Mouse (Mus musculus): ENCODE data around the gene Ccdc69. TPM values are rescaled to one million over a fixed set of nuclear protein-coding genes. Genes with fewer than 3 reads are reported as not detected.
A peak's percentile ranks its signal among the peaks of the same experiment; 100 is the strongest.
"Not testable (repeated sequence)": the region's sequence is repeated elsewhere in the genome, so short reads cannot be mapped to it uniquely, and the experiment has no call there.

Ccdc69 gene
- polyA plus RNA-seq, 1 experiment from 2014 or later = 0.32 TPM

- Histone ChIP-seq H3K9ac (replicated peaks) (no peak overlapping the region), H3K4me2 (replicated peaks) (no peak overlapping the region), H3K4me3 (no peak overlapping the region), H3K27me3 (no peaks in the 10 kb centered on the region), H3K4me1 (no peaks in the 10 kb centered on the region), H3K36me3 (peaks cover 3% of the 10 kb centered on the region; the same call in 1 of the 2 replicates), H3K9me3 (no peaks in the 10 kb centered on the region), H3K27ac (replicated peaks) (no peak overlapping the region)
- no peak for ATAC-seq (replicated peaks)
- WGBS = 90% methylated on average over 7 of the region's 7 CpGs
These were observed 31.8 kb upstream of the Ccdc69 start for GRCm38 (mm10) chr11:55109521-55110300.

- Histone ChIP-seq H3K4me1 (no peaks in the 10 kb centered on the region), H3K4me3 (no peak overlapping the region), H3K36me3 (peaks cover 3% of the 10 kb centered on the region; the same call in 1 of the 2 replicates), H3K27ac (replicated peaks) (no peak overlapping the region), H3K4me2 (replicated peaks) (no peak overlapping the region), H3K9ac (replicated peaks) (no peak overlapping the region), H3K9me3 (no peaks in the 10 kb centered on the region), H3K27me3 (no peaks in the 10 kb centered on the region)
- no peak for ATAC-seq (replicated peaks)
- 100% methylated on average over 1 of the region's 1 CpGs for WGBS
These were observed 28.7 kb upstream of the Ccdc69 start for GRCm38 (mm10) chr11:55106636-55107035.

GRCm38 (mm10) chr11:55105389-55105788 is 27.5 kb upstream of the Ccdc69 start:
- H3K4me3 ChIP-seq = no peak overlapping the region
- H3K27ac ChIP-seq (replicated peaks) = no peak overlapping the region
- no peaks in the 10 kb centered on the region for H3K27me3 ChIP-seq
- 90% methylated on average over 4 of the region's 4 CpGs for WGBS
- H3K9me3 ChIP-seq = no peaks in the 10 kb centered on the region
- no peak overlapping the region for H3K4me2 ChIP-seq (replicated peaks)
- H3K4me1 ChIP-seq = no peaks in the 10 kb centered on the region
- no peak overlapping the region for H3K9ac ChIP-seq (replicated peaks)
- no peak for ATAC-seq (replicated peaks)
- peaks cover 3% of the 10 kb centered on the region; the same call in 1 of the 2 replicates for H3K36me3 ChIP-seq

GRCm38 (mm10) chr11:55103229-55103628 is 25.3 kb upstream of the Ccdc69 start:
- no peak for ATAC-seq (replicated peaks)
- H3K9me3 ChIP-seq = no peaks in the 10 kb centered on the region
- H3K4me1 ChIP-seq = peaks cover 12% of the 10 kb centered on the region
- H3K36me3 ChIP-seq = no peaks in the 10 kb centered on the region
- H3K4me3 ChIP-seq = no peak overlapping the region
- 71% methylated on average over 3 of the region's 3 CpGs for WGBS
- no peaks in the 10 kb centered on the region for H3K27me3 ChIP-seq
- H3K4me2 ChIP-seq (replicated peaks) = no peak overlapping the region
- H3K27ac ChIP-seq (replicated peaks) = no peak overlapping the region
- H3K9ac ChIP-seq (replicated peaks) = no peak overlapping the region

GRCm38 (mm10) chr11:55102015-55102414 is 24.1 kb upstream of the Ccdc69 start:
- Histone ChIP-seq H3K9me3 (no peaks in the 10 kb centered on the region), H3K27me3 (no peaks in the 10 kb centered on the region), H3K27ac (replicated peaks) (no peak overlapping the region), H3K4me3 (no peak overlapping the region), H3K36me3 (no peaks in the 10 kb centered on the region), H3K4me1 (peaks cover 16% of the 10 kb centered on the region), H3K9ac (replicated peaks) (no peak overlapping the region), H3K4me2 (replicated peaks) (no peak overlapping the region)
- WGBS = 96% methylated on average over 3 of the region's 3 CpGs
- no peak for ATAC-seq (replicated peaks)

GRCm38 (mm10) chr11:55099868-55100267 is 21.9 kb upstream of the Ccdc69 start:
- no peaks in the 10 kb centered on the region for H3K36me3 ChIP-seq
- no peak overlapping the region for H3K4me3 ChIP-seq
- H3K9ac ChIP-seq (replicated peaks) = no peak overlapping the region
- no peak for ATAC-seq (replicated peaks)
- 20% methylated on average over 4 of the region's 4 CpGs for WGBS
- H3K27ac ChIP-seq (replicated peaks) = no peak overlapping the region
- H3K27me3 ChIP-seq = no peaks in the 10 kb centered on the region
- no peaks in the 10 kb centered on the region for H3K9me3 ChIP-seq
- no peak overlapping the region for H3K4me2 ChIP-seq (replicated peaks)
- peaks cover 17% of the 10 kb centered on the region for H3K4me1 ChIP-seq

- H3K27me3 ChIP-seq = no peaks in the 10 kb centered on the region
- WGBS = 93% methylated on average over 8 of the region's 8 CpGs
- peak overlapping the region; percentile 50; the same call in 1 of the 2 replicates for H3K4me3 ChIP-seq
- peak overlapping the region; percentile 61; the same call in 1 of the 2 replicates for H3K4me2 ChIP-seq (replicated peaks)
- H3K4me1 ChIP-seq = peaks cover 17% of the 10 kb centered on the region
- no peak for ATAC-seq (replicated peaks)
- H3K27ac ChIP-seq (replicated peaks) = no peak overlapping the region
- no peaks in the 10 kb centered on the region for H3K36me3 ChIP-seq
- no peak overlapping the region for H3K9ac ChIP-seq (replicated peaks)
- H3K9me3 ChIP-seq = no peaks in the 10 kb centered on the region
These were observed 21.3 kb upstream of the Ccdc69 start for GRCm38 (mm10) chr11:55099019-55099771.

- Histone ChIP-seq H3K27me3 (no peaks in the 10 kb centered on the region), H3K4me1 (peaks cover 17% of the 10 kb centered on the region), H3K36me3 (no peaks in the 10 kb centered on the region), H3K9ac (replicated peaks) (peak overlapping the region; percentile 59), H3K9me3 (no peaks in the 10 kb centered on the region), H3K27ac (replicated peaks) (peak overlapping the region; percentile 73), H3K4me3 (peak overlapping the region; percentile 50), H3K4me2 (replicated peaks) (peak overlapping the region; percentile 61)
- ATAC-seq (replicated peaks) = peak; percentile 27
- 12% methylated on average over 24 of the region's 24 CpGs for WGBS
These were observed 20.4 kb upstream of the Ccdc69 start for GRCm38 (mm10) chr11:55098189-55098915.

- WGBS = 2% methylated on average over 44 of the region's 45 CpGs
- H3K4me2 ChIP-seq (replicated peaks) = peak within 1 kb of the TSS; percentile 61
- H3K4me1 ChIP-seq = peaks cover 17% of the 10 kb centered on the region
- peak within 1 kb of the TSS; percentile 50 for H3K4me3 ChIP-seq
- peak within 1 kb of the TSS; percentile 59 for H3K9ac ChIP-seq (replicated peaks)
- no peaks in the 10 kb centered on the region for H3K9me3 ChIP-seq
- ATAC-seq (replicated peaks) = peak; percentile 94
- no peaks in the 10 kb centered on the region for H3K27me3 ChIP-seq
- peak within 1 kb of the TSS; percentile 73 for H3K27ac ChIP-seq (replicated peaks)
- no peaks in the 10 kb centered on the region for H3K36me3 ChIP-seq
These were observed 19.7 kb upstream of the Ccdc69 start, which contains the start of gene Gm2a for GRCm38 (mm10) chr11:55097463-55098188. Gm2a (plus strand) TSS chr11:55098115.

GRCm38 (mm10) chr11:55096731-55097462 is 19.0 kb upstream of the Ccdc69 start:
- Histone ChIP-seq H3K9me3 (no peaks in the 10 kb centered on the region), H3K36me3 (no peaks in the 10 kb centered on the region), H3K27me3 (no peaks in the 10 kb centered on the region), H3K4me2 (replicated peaks) (peak overlapping the region; percentile 61), H3K27ac (replicated peaks) (0 out of 2 replicates have a peak overlapping the region, but pooled peaks have one; percentile 73), H3K9ac (replicated peaks) (no peak overlapping the region), H3K4me3 (peak overlapping the region; percentile 50), H3K4me1 (peaks cover 17% of the 10 kb centered on the region)
- no peak for ATAC-seq (replicated peaks)
- 40% methylated on average over 11 of the region's 11 CpGs for WGBS

GRCm38 (mm10) chr11:55096296-55096695 is 18.4 kb upstream of the Ccdc69 start:
- not testable (repeated sequence) for H3K27ac ChIP-seq (replicated peaks); H3K4me2 ChIP-seq (replicated peaks); H3K9me3 ChIP-seq; H3K4me3 ChIP-seq; ATAC-seq (replicated peaks); H3K27me3 ChIP-seq; H3K36me3 ChIP-seq; H3K9ac ChIP-seq (replicated peaks)
- WGBS = 88% methylated on average over 4 of the region's 4 CpGs
- H3K4me1 ChIP-seq = peaks cover 17% of the 10 kb centered on the region

Measured in forebrain, embryonic 15.5 days (tissue).